In the genomic region with DNA sequence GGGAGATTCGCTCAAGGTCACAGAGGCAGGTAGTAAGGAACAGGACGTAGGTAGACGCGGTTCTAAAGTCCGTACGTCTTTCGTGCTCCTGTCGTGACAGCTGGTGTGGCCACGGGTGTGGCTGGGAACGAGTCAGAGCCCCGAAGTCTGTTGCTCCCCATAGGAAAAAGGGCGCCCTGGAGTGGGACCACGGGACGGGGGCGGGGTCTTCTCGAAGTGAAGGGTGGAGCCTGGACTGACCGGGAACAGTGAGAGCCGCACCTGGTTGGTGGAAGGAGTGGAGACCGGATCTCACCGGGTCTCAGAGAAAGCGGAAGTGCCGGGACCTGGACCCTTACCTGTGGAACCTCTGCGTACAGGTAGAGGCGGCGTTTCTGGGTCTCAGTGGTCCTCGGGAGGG, we compare ENCODE assay signal across 9 mouse cellular contexts. TPM values are rescaled to one million over a fixed set of nuclear protein-coding genes. Genes with fewer than 3 reads are reported as not detected.
A peak's percentile ranks its signal among the peaks of the same experiment; 100 is the strongest.
DNase-seq lines count a peak whose midpoint lies in the region; ATAC-seq and TF ChIP-seq lines count a peak whose summit lies in the region.
"Had no signal": no experiment of that assay in that cellular context is flagged by ENCODE, and none has a peak within 500 bp of the region (broad histone marks: within the 10 kb centered on the region; RNA-seq: fewer than 3 reads in every experiment).

No protein-coding gene starts in this region.

- H3K9me3 ChIP-seq in limb, embryonic 11.5 days (ENCODE audit: control insufficient read depth, low read length): no peaks in the 10 kb centered on the region
- H3K9me3 ChIP-seq in midbrain, embryonic 12.5 days: no peaks in the 10 kb centered on the region

- H3K36me3 ChIP-seq in heart, adult 2 months (ENCODE audit: control insufficient read depth, insufficient read depth, low read length): peaks cover 14% of the 10 kb centered on the region
- no peaks in the 10 kb centered on the region for H3K36me3 ChIP-seq in limb, embryonic 11.5 days (ENCODE audit: control insufficient read depth, insufficient read depth, low read length)
- H3K36me3 ChIP-seq in midbrain, embryonic 12.5 days: no peaks in the 10 kb centered on the region

- 6% methylated on average over 26 of the region's 26 CpGs for WGBS in heart, adult 2 months
- WGBS in limb, embryonic 11.5 days: under 1% methylated on average over 26 of the region's 26 CpGs
- WGBS in midbrain, embryonic 12.5 days: under 1% methylated on average over 26 of the region's 26 CpGs

- TF ChIP-seq EP300 in heart, adult 2 months (IDR thresholded peaks at IDR 0.05; ENCODE audit: insufficient read depth, low read depth, low read length): no peak

- ATAC-seq in hematopoietic stem cell, adult 5-6 weeks (replicated peaks in 1 of 2; ENCODE audit: insufficient read depth in 1 of 2, low FRiP score in 2 of 2, low TSS enrichment in 1 of 2, low read depth in 1 of 2, poor library complexity in 2 of 2, severe bottlenecking in 2 of 2): peak; percentile 14 to 26; a peak in 2 of 4 replicates
- ATAC-seq in limb, embryonic 11.5 days (ENCODE audit: insufficient number of reproducible peaks, low FRiP score, low TSS enrichment, low read depth): peak; percentile 72
- 0 out of 2 replicates have a peak, but pooled peaks have one; percentile 20 for ATAC-seq in midbrain, embryonic 12.5 days (ENCODE audit: low FRiP score, low read depth)

- TF ChIP-seq CTCF in heart, adult 2 months (IDR thresholded peaks at IDR 0.05): no peak

- H3K4me1 ChIP-seq in heart, adult 2 months (ENCODE audit: control insufficient read depth, insufficient read depth, low read length): peaks cover 16% of the 10 kb centered on the region
- no peaks in the 10 kb centered on the region for H3K4me1 ChIP-seq in limb, embryonic 11.5 days (ENCODE audit: control insufficient read depth, insufficient read depth, low read length)
- peaks cover 7% of the 10 kb centered on the region for H3K4me1 ChIP-seq in midbrain, embryonic 12.5 days

- DNase-seq in heart, adult 2 months: peak in 1 of 2 experiments; percentile 23
- no peak for DNase-seq in heart, postnatal 25 days (ENCODE audit: low spot score)
- peak; percentile 58 to 73 for DNase-seq in cerebellum, postnatal 25 days
- peak; percentile 57 for DNase-seq in limb, embryonic 11.5 days (ENCODE audit: low spot score)
- DNase-seq in layer of hippocampus, postnatal 10 days (ENCODE audit: low spot score in 2 of 2): no peak
- no peak for DNase-seq in frontal cortex, adult 2 months (ENCODE audit: extremely low spot score in 1 of 2, low spot score in 1 of 2)

- H3K4me3 ChIP-seq in heart, adult 2 months: peak overlapping the region; percentile 50
- peak overlapping the region; percentile 40 for H3K4me3 ChIP-seq in limb, embryonic 11.5 days (ENCODE audit: low read depth, low read length)
- H3K4me3 ChIP-seq in midbrain, embryonic 12.5 days: peak overlapping the region; percentile 39

- no peak for TF ChIP-seq POLR2A in heart, adult 2 months (IDR thresholded peaks at IDR 0.05; ENCODE audit: insufficient read depth, low read depth, low read length)

- H3K79me2 ChIP-seq in heart, adult 2 months (replicated peaks; ENCODE audit: control insufficient read depth, insufficient read depth, low read length): no peaks in the 10 kb centered on the region

- H3K9ac ChIP-seq in heart, adult 2 months (ENCODE audit: low read depth, low read length): peak overlapping the region; percentile 23; the same call in 1 of the 2 replicates
- H3K9ac ChIP-seq in limb, embryonic 11.5 days (ENCODE audit: low read length): peak overlapping the region; percentile 9; the same call in 1 of the 2 replicates
- peak overlapping the region; percentile 44; the same call in 1 of the 2 replicates for H3K9ac ChIP-seq in midbrain, embryonic 12.5 days (replicated peaks)

- intact Hi-C loops in heart, adult 2 months (cut with DNase I): loop anchor here (1.0 kb wide), 4 partner anchors 127 to 290 kb away; no protein-coding TSS in a partner anchor
- intact Hi-C loops in heart, postnatal 25 days (cut with DNase I): loop anchor here (1.0 to 5.0 kb wide), 4 partner anchors 128 to 276 kb away; partner anchors contain the start of gene Plcg1

- H3K4me2 ChIP-seq in limb, embryonic 11.5 days (ENCODE audit: low read depth, severe bottlenecking): peak overlapping the region; percentile 94
- peak overlapping the region; percentile 72 for H3K4me2 ChIP-seq in midbrain, embryonic 12.5 days (replicated peaks)

- H3K27me3 ChIP-seq in heart, adult 2 months (ENCODE audit: control insufficient read depth, insufficient read depth, low read length): no peaks in the 10 kb centered on the region
- H3K27me3 ChIP-seq in limb, embryonic 11.5 days (ENCODE audit: control insufficient read depth, insufficient read depth, low read length): no peaks in the 10 kb centered on the region
- peaks cover 18% of the 10 kb centered on the region for H3K27me3 ChIP-seq in midbrain, embryonic 12.5 days
- H3K27me3 ChIP-seq: Patski had no signal

- H3K27ac ChIP-seq in heart, adult 2 months: no peak overlapping the region
- H3K27ac ChIP-seq in limb, embryonic 11.5 days (replicated peaks; ENCODE audit: low read depth, low read length): no peak overlapping the region
- no peak overlapping the region for H3K27ac ChIP-seq in midbrain, embryonic 12.5 days (replicated peaks)

RNA-seq across cellular contexts. Expression of gene Lpin3, which starts 7.4 kb away (rescaled TPM):
- 1 to 10 TPM; 4.6 to 7.2 TPM for total RNA-seq in heart, adult 2 months (2021)
- polyA plus RNA-seq in heart, adult 2 months (2012; rRNA removed): 4.4 and 5.4 TPM in 2 replicates
- 1 to 10 TPM; 3.7 to 5.1 TPM for total RNA-seq in heart, postnatal 25 days (2021)
- not detected in 2 replicates for total RNA-seq in hematopoietic stem cell, adult 5-6 weeks (2017)
- 0.99 and 1.2 TPM in 2 replicates for polyA plus RNA-seq in limb, embryonic 11.5 days (2014; fragmentation: Nextera tagmentation; extraction: Ambion mirVana)
- 0.32 and 0.38 TPM in 2 replicates for polyA plus RNA-seq in midbrain, embryonic 12.5 days (2016; fragmentation: Nextera tagmentation; extraction: Ambion mirVana)
- under 1 TPM; 0.59 to 0.94 TPM for total RNA-seq in layer of hippocampus, postnatal 10 days (2021)
- polyA plus RNA-seq in frontal cortex, adult 2 months (2012; rRNA removed): 0.76 and 0.80 TPM in 2 replicates

RNA-seq across cellular contexts. Expression of gene Zhx3, which starts 15.1 kb away (rescaled TPM):
- total RNA-seq in heart, adult 2 months (2021): 10 to 100 TPM; 36.7 to 36.8 TPM
- 7.9 and 14.0 TPM in 2 replicates for polyA plus RNA-seq in heart, adult 2 months (2012; rRNA removed)
- 10 to 100 TPM; 37.5 to 43.6 TPM for total RNA-seq in heart, postnatal 25 days (2021)
- 5.3 and 6.8 TPM in 2 replicates for total RNA-seq in hematopoietic stem cell, adult 5-6 weeks (2017)
- polyA plus RNA-seq in limb, embryonic 11.5 days (2014; fragmentation: Nextera tagmentation; extraction: Ambion mirVana): 8.2 and 10.2 TPM in 2 replicates
- 15.5 and 16.8 TPM in 2 replicates for polyA plus RNA-seq in midbrain, embryonic 12.5 days (2016; fragmentation: Nextera tagmentation; extraction: Ambion mirVana)
- total RNA-seq in layer of hippocampus, postnatal 10 days (2021): 10 to 100 TPM; 95.8 to 99.3 TPM
- 18.7 and 19.2 TPM in 2 replicates for polyA plus RNA-seq in frontal cortex, adult 2 months (2012; rRNA removed)

RNA-seq across cellular contexts. Expression of gene Emilin3, which starts 24.3 kb away (rescaled TPM):
- 1 to 10 TPM; 1.5 to 2.8 TPM for total RNA-seq in heart, adult 2 months (2021)
- polyA plus RNA-seq in heart, adult 2 months (2012; rRNA removed): 0.04 TPM in 1 of 2 replicates, not detected in the other
- 1 to 10 TPM; 2.8 to 4.4 TPM for total RNA-seq in heart, postnatal 25 days (2021)
- total RNA-seq in hematopoietic stem cell, adult 5-6 weeks (2017): not detected in 2 replicates
- 3.5 and 3.8 TPM in 2 replicates for polyA plus RNA-seq in limb, embryonic 11.5 days (2014; fragmentation: Nextera tagmentation; extraction: Ambion mirVana)
- 6.5 and 6.8 TPM in 2 replicates for polyA plus RNA-seq in midbrain, embryonic 12.5 days (2016; fragmentation: Nextera tagmentation; extraction: Ambion mirVana)
- total RNA-seq in layer of hippocampus, postnatal 10 days (2021): under 1 TPM; 0.29 to 0.53 TPM
- 0.17 and 0.26 TPM in 2 replicates for polyA plus RNA-seq in frontal cortex, adult 2 months (2012; rRNA removed)
- polyA plus RNA-seq: Patski had no signal

Comparison
In these comparisons a context has a peak if more than half of its experiments do, and no peak if none do; other contexts are left out.
1. DNase-seq: peak in cerebellum, postnatal 25 days (2 of 2) and limb, embryonic 11.5 days (single experiment); none in heart, postnatal 25 days (single experiment), layer of hippocampus, postnatal 10 days (0 of 2) and frontal cortex, adult 2 months (0 of 2).
2. ATAC-seq: peak in every context shown above with its lines; median percentile 72 in limb, embryonic 11.5 days; 20 in hematopoietic stem cell, adult 5-6 weeks; 20 in midbrain, embryonic 12.5 days.
3. Peak in every context shown above with its lines, with median percentiles within 50 percentile points of each other: H3K4me3 ChIP-seq and H3K9ac ChIP-seq.